In the genomic region with DNA sequence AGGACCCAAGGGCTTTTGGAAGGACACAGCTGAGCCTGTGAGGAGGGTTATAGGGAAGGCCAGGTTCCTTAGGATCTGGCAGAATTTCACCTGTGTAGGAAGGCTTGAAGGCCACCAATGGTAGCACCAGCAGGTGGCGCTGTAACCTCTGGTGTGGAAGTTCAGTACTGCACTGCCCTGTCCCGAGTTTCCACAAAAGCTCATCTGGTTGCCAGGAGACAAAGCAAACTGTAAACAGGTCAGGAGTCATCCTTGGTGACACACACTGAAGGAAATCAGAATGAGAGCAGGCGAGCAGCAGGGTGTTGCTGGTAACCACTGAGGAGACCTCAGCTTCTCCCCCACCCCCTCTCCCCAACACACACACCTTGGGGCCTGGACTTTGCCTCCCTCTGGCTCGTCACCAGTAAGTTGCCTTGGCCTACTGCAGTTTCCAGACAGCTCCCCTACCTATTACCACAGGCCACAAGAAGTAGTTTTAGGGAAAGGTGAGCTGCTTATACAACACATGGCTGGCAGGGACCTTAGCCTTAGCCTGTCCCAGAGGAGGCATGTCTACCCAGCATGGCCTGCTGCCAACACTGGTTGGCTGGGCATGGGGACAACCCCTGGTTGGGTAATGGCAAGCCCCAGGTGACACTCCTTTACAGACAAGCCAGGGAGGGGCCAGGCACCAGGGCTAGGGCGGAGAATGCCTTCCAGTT, we compare ENCODE assay signal across 8 mouse cellular contexts. TPM values are rescaled to one million over a fixed set of nuclear protein-coding genes. Genes with fewer than 3 reads are reported as not detected.
A peak's percentile ranks its signal among the peaks of the same experiment; 100 is the strongest.
DNase-seq lines count a peak whose midpoint lies in the region; ATAC-seq and TF ChIP-seq lines count a peak whose summit lies in the region.

No protein-coding gene starts in this region.

- no peaks in the 10 kb centered on the region for H3K27me3 ChIP-seq in forebrain, embryonic 16.5 days (replicated peaks; ENCODE audit: control insufficient read depth, insufficient read depth, low read length)
- H3K27me3 ChIP-seq in hindbrain, embryonic 16.5 days (replicated peaks; ENCODE audit: control insufficient read depth, insufficient read depth, low read length) = no peaks in the 10 kb centered on the region
- H3K27me3 ChIP-seq in liver, adult 2 months (ENCODE audit: control insufficient read depth, insufficient read depth, low read length) = no peaks in the 10 kb centered on the region

- no peaks in the 10 kb centered on the region for H3K79me2 ChIP-seq in liver, adult 2 months (ENCODE audit: control insufficient read depth, insufficient read depth, low read length)

- 45% methylated on average over 5 of the region's 5 CpGs for WGBS in forebrain, embryonic 16.5 days
- 41% methylated on average over 5 of the region's 5 CpGs for WGBS in hindbrain, embryonic 16.5 days
- 22% methylated on average over 5 of the region's 5 CpGs for WGBS in liver, adult 2 months

- peaks cover 70% of the 10 kb centered on the region for H3K4me1 ChIP-seq in forebrain, embryonic 16.5 days (replicated peaks; ENCODE audit: control insufficient read depth, insufficient read depth, low read length)
- peaks cover 72% of the 10 kb centered on the region for H3K4me1 ChIP-seq in hindbrain, embryonic 16.5 days (ENCODE audit: control insufficient read depth, insufficient read depth, low read depth, low read length)
- H3K4me1 ChIP-seq in liver, adult 2 months (ENCODE audit: control insufficient read depth, insufficient read depth, low read length) = peaks cover 4% of the 10 kb centered on the region

- TF ChIP-seq CTCF in liver, adult 2 months (IDR thresholded peaks at IDR 0.05; ENCODE audit: low read depth, low read length) = peak; percentile 96

- no peaks in the 10 kb centered on the region for H3K36me3 ChIP-seq in forebrain, embryonic 16.5 days (ENCODE audit: control insufficient read depth, insufficient read depth)
- H3K36me3 ChIP-seq in hindbrain, embryonic 16.5 days (ENCODE audit: control insufficient read depth, insufficient read depth, low read length) = no peaks in the 10 kb centered on the region
- H3K36me3 ChIP-seq in liver, adult 2 months (ENCODE audit: control insufficient read depth, insufficient read depth, low read length) = no peaks in the 10 kb centered on the region

- ATAC-seq in forebrain, embryonic 16.5 days = no peak
- no peak for ATAC-seq in hindbrain, embryonic 16.5 days
- ATAC-seq in monocyte, adult 5-6 weeks (replicated peaks; ENCODE audit: insufficient number of reproducible peaks, low FRiP score, low TSS enrichment, poor library complexity, severe bottlenecking) = peak; percentile 58

- TF ChIP-seq POLR2A in liver, adult 2 months (IDR thresholded peaks at IDR 0.05; ENCODE audit: extremely low read depth, insufficient read depth, low read length) = no peak

- no peaks in the 10 kb centered on the region for H3K9me3 ChIP-seq in forebrain, embryonic 16.5 days (ENCODE audit: control insufficient read depth, low read length)
- H3K9me3 ChIP-seq in hindbrain, embryonic 16.5 days (ENCODE audit: control insufficient read depth, low read length) = no peaks in the 10 kb centered on the region

- peak; percentile 68 to 69 for DNase-seq in right cerebral cortex, adult 2 months (ENCODE audit: low spot score in 2 of 2)
- no peak for DNase-seq in right cerebral cortex, postnatal 25 days
- peak; percentile 74 for DNase-seq in c-Kit-positive CD71-positive TER-119-positive erythroid progenitor cells, embryonic 14.5 days (ENCODE audit: low spot score)
- DNase-seq in liver, adult 2 months (ENCODE audit: extremely low read depth, low read depth, low spot score) = peak; percentile 84
- DNase-seq in thymus, postnatal 0 days (ENCODE audit: low spot score) = peak; percentile 77

- H3K4me2 ChIP-seq in forebrain, embryonic 16.5 days (ENCODE audit: low read length) = peak overlapping the region; percentile 24; the same call in 1 of the 2 replicates
- H3K4me2 ChIP-seq in hindbrain, embryonic 16.5 days (ENCODE audit: low read length) = no peak overlapping the region

- H3K4me3 ChIP-seq in forebrain, embryonic 16.5 days (replicated peaks; ENCODE audit: low read length) = no peak overlapping the region
- H3K4me3 ChIP-seq in hindbrain, embryonic 16.5 days (ENCODE audit: low read length) = no peak overlapping the region
- no peak overlapping the region for H3K4me3 ChIP-seq in liver, adult 2 months (ENCODE audit: insufficient read depth, low read depth, low read length)

- H3K27ac ChIP-seq in forebrain, embryonic 16.5 days (ENCODE audit: low read length) = peak overlapping the region; percentile 66
- H3K27ac ChIP-seq in hindbrain, embryonic 16.5 days (ENCODE audit: low read depth, low read length) = peak overlapping the region; percentile 59; the same call in 1 of the 2 replicates
- H3K27ac ChIP-seq in liver, adult 2 months (replicated peaks; ENCODE audit: insufficient read depth, low read depth, low read length) = no peak overlapping the region

- no peak overlapping the region for H3K9ac ChIP-seq in forebrain, embryonic 16.5 days (replicated peaks; ENCODE audit: low read depth, low read length)
- no peak overlapping the region for H3K9ac ChIP-seq in hindbrain, embryonic 16.5 days (ENCODE audit: low read depth, low read length)
- H3K9ac ChIP-seq in liver, adult 2 months (ENCODE audit: low read depth, low read length) = no peak overlapping the region

RNA-seq across cellular contexts. Expression of gene Ralgds, which starts 4.4 kb away (rescaled TPM):
- polyA plus RNA-seq in forebrain, embryonic 16.5 days (2015; fragmentation: Nextera tagmentation; extraction: Ambion mirVana) = 83.5 and 83.7 TPM in 2 replicates
- polyA plus RNA-seq in hindbrain, embryonic 16.5 days (2015; fragmentation: Nextera tagmentation; extraction: Ambion mirVana) = 75.0 and 84.9 TPM in 2 replicates
- 1.1 and 1.7 TPM in 2 replicates for total RNA-seq in liver, adult 2 months (2014; rRNA removed)
- polyA plus RNA-seq in liver, adult 2 months (2012; rRNA removed) = 1.5 and 3.0 TPM in 2 replicates
- total RNA-seq in monocyte, adult 5-6 weeks (2017) = 3.5 to 14.6 TPM (median 9.2 TPM) in 3 replicates
- 13.3 and 15.7 TPM in 2 replicates for polyA plus RNA-seq in thymus, postnatal 0 days (2015; fragmentation: Nextera tagmentation; extraction: Ambion mirVana)

RNA-seq across cellular contexts. Expression of gene Gm10134, which starts 11.5 kb away (rescaled TPM):
- 1.8 and 2.4 TPM in 2 replicates for polyA plus RNA-seq in forebrain, embryonic 16.5 days (2015; fragmentation: Nextera tagmentation; extraction: Ambion mirVana)
- polyA plus RNA-seq in hindbrain, embryonic 16.5 days (2015; fragmentation: Nextera tagmentation; extraction: Ambion mirVana) = 2.5 and 2.6 TPM in 2 replicates
- not detected in 2 replicates for total RNA-seq in liver, adult 2 months (2014; rRNA removed)
- polyA plus RNA-seq in liver, adult 2 months (2012; rRNA removed) = not detected in 2 replicates
- not detected in 3 replicates for total RNA-seq in monocyte, adult 5-6 weeks (2017)
- polyA plus RNA-seq in thymus, postnatal 0 days (2015; fragmentation: Nextera tagmentation; extraction: Ambion mirVana) = 2.6 and 3.6 TPM in 2 replicates

RNA-seq across cellular contexts. Expression of gene Gbgt1, which starts 20.7 kb away (rescaled TPM):
- polyA plus RNA-seq in forebrain, embryonic 16.5 days (2015; fragmentation: Nextera tagmentation; extraction: Ambion mirVana) = 0.51 and 1.2 TPM in 2 replicates
- 1.7 and 2.0 TPM in 2 replicates for polyA plus RNA-seq in hindbrain, embryonic 16.5 days (2015; fragmentation: Nextera tagmentation; extraction: Ambion mirVana)
- 0.65 and 1.7 TPM in 2 replicates for total RNA-seq in liver, adult 2 months (2014; rRNA removed)
- polyA plus RNA-seq in liver, adult 2 months (2012; rRNA removed) = 0.66 and 0.86 TPM in 2 replicates
- total RNA-seq in monocyte, adult 5-6 weeks (2017) = 0.76 to 1.8 TPM in 2 of 3 replicates, not detected in the other
- polyA plus RNA-seq in thymus, postnatal 0 days (2015; fragmentation: Nextera tagmentation; extraction: Ambion mirVana) = 0.35 and 0.88 TPM in 2 replicates

RNA-seq across cellular contexts. Expression of gene Cel, which starts 45.8 kb away (rescaled TPM):
- polyA plus RNA-seq in forebrain, embryonic 16.5 days (2015; fragmentation: Nextera tagmentation; extraction: Ambion mirVana) = not detected in 2 replicates
- polyA plus RNA-seq in hindbrain, embryonic 16.5 days (2015; fragmentation: Nextera tagmentation; extraction: Ambion mirVana) = not detected in 2 replicates
- total RNA-seq in liver, adult 2 months (2014; rRNA removed) = 19.2 and 70.5 TPM in 2 replicates
- 0.11 and 0.37 TPM in 2 replicates for polyA plus RNA-seq in liver, adult 2 months (2012; rRNA removed)
- not detected in 3 replicates for total RNA-seq in monocyte, adult 5-6 weeks (2017)
- polyA plus RNA-seq in thymus, postnatal 0 days (2015; fragmentation: Nextera tagmentation; extraction: Ambion mirVana) = 0.44 and 0.50 TPM in 2 replicates

RNA-seq across cellular contexts. Expression of gene Mrps2, which starts 49.5 kb away (rescaled TPM):
- polyA plus RNA-seq in forebrain, embryonic 16.5 days (2015; fragmentation: Nextera tagmentation; extraction: Ambion mirVana) = 50.9 and 60.0 TPM in 2 replicates
- 48.2 and 51.4 TPM in 2 replicates for polyA plus RNA-seq in hindbrain, embryonic 16.5 days (2015; fragmentation: Nextera tagmentation; extraction: Ambion mirVana)
- 10.9 and 14.3 TPM in 2 replicates for total RNA-seq in liver, adult 2 months (2014; rRNA removed)
- 51.5 and 52.3 TPM in 2 replicates for polyA plus RNA-seq in liver, adult 2 months (2012; rRNA removed)
- total RNA-seq in monocyte, adult 5-6 weeks (2017) = 6.6 to 12.3 TPM (median 7.7 TPM) in 3 replicates
- 34.4 and 39.5 TPM in 2 replicates for polyA plus RNA-seq in thymus, postnatal 0 days (2015; fragmentation: Nextera tagmentation; extraction: Ambion mirVana)
